8 mouse cellular contexts compared by ENCODE assay signal in the genomic region with DNA sequence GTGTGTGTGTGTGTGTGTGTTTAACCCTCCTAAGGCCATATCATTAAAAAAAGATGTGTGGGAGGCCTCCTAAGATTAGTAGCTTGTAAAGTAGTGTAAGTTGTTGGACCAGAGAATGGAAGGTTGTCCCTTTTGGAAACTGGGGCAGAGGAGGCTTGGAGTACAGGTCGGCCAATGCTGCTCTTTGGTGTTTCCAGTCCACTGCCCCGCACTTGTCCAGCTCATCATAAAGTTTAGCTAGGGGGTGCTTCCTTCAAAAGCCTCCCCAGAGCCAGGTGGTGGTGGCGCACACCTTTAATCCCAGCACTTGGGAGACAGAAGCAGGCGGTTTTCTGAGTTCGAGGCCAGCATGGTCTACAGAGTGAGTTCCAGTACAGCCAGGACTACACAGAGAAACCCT. TPM values are rescaled to one million over a fixed set of nuclear protein-coding genes. Genes with fewer than 3 reads are reported as not detected.
DNase-seq lines count a peak whose midpoint lies in the region; ATAC-seq lines count a peak whose summit lies in the region.

No protein-coding gene starts in this region.

- H3K9me3 ChIP-seq in heart, embryonic 15.5 days (replicated peaks), result no peaks in the 10 kb centered on the region
- H3K9me3 ChIP-seq in forebrain, embryonic 12.5 days, result no peaks in the 10 kb centered on the region
- H3K9me3 ChIP-seq in kidney, embryonic 16.5 days (ENCODE audit: low read length), result peaks cover 4% of the 10 kb centered on the region; the same call in 1 of the 2 replicates
- no peaks in the 10 kb centered on the region for H3K9me3 ChIP-seq in midbrain, embryonic 14.5 days (ENCODE audit: control insufficient read depth, low read length)

- no peaks in the 10 kb centered on the region for H3K36me3 ChIP-seq in heart, embryonic 15.5 days
- no peaks in the 10 kb centered on the region for H3K36me3 ChIP-seq in forebrain, embryonic 12.5 days (replicated peaks)
- no peaks in the 10 kb centered on the region for H3K36me3 ChIP-seq in kidney, embryonic 16.5 days (ENCODE audit: insufficient read depth, low read length)
- H3K36me3 ChIP-seq in midbrain, embryonic 14.5 days (ENCODE audit: control insufficient read depth, insufficient read depth, low read length), result no peaks in the 10 kb centered on the region

- H3K9ac ChIP-seq in heart, embryonic 15.5 days, result peak overlapping the region; percentile 68; the same call in 1 of the 2 replicates
- 0 out of 2 replicates have a peak overlapping the region, but pooled peaks have one; percentile 56 for H3K9ac ChIP-seq in forebrain, embryonic 12.5 days
- no peak overlapping the region for H3K9ac ChIP-seq in kidney, embryonic 16.5 days (replicated peaks; ENCODE audit: low read length)
- H3K9ac ChIP-seq in midbrain, embryonic 14.5 days (replicated peaks; ENCODE audit: low read length), result no peak overlapping the region

- no peaks in the 10 kb centered on the region for H3K27me3 ChIP-seq in heart, embryonic 15.5 days
- H3K27me3 ChIP-seq in forebrain, embryonic 12.5 days, result 0 out of 2 replicates have a peak, but pooled peaks cover 6% of the 10 kb centered on the region
- H3K27me3 ChIP-seq in kidney, embryonic 16.5 days (ENCODE audit: insufficient read depth, low read length), result no peaks in the 10 kb centered on the region
- no peaks in the 10 kb centered on the region for H3K27me3 ChIP-seq in midbrain, embryonic 14.5 days (ENCODE audit: control insufficient read depth, insufficient read depth, low read length)

- peak overlapping the region; percentile 71 for H3K4me3 ChIP-seq in heart, embryonic 15.5 days
- peak overlapping the region; percentile 68 for H3K4me3 ChIP-seq in forebrain, embryonic 12.5 days (replicated peaks)
- H3K4me3 ChIP-seq in kidney, embryonic 16.5 days (ENCODE audit: low read length), result peak overlapping the region; percentile 79
- H3K4me3 ChIP-seq in midbrain, embryonic 14.5 days (replicated peaks; ENCODE audit: low read depth, low read length), result peak overlapping the region; percentile 60; the same call in 1 of the 2 replicates

- WGBS in heart, embryonic 15.5 days, result 83% methylated on average over 5 of the region's 5 CpGs
- 87% methylated on average over 5 of the region's 5 CpGs for WGBS in forebrain, embryonic 12.5 days
- WGBS in kidney, embryonic 16.5 days, result 74% methylated on average over 5 of the region's 5 CpGs
- WGBS in midbrain, embryonic 14.5 days, result 83% methylated on average over 5 of the region's 5 CpGs

- DNase-seq in heart, postnatal 25 days (ENCODE audit: low spot score), result no peak
- no peak for DNase-seq in midbrain, embryonic 14.5 days
- no peak for DNase-seq in ovary, postnatal 14 days (ENCODE audit: low spot score)
- no peak for DNase-seq in spleen, adult 12 weeks (ENCODE audit: low spot score)

- peak overlapping the region; percentile 68 for H3K4me2 ChIP-seq in heart, embryonic 15.5 days
- peak overlapping the region; percentile 61 for H3K4me2 ChIP-seq in forebrain, embryonic 12.5 days
- peak overlapping the region; percentile 65 for H3K4me2 ChIP-seq in kidney, embryonic 16.5 days (replicated peaks; ENCODE audit: low read depth, low read length)
- H3K4me2 ChIP-seq in midbrain, embryonic 14.5 days (ENCODE audit: low read length), result peak overlapping the region; percentile 71

- intact Hi-C loops in heart, postnatal 25 days (cut with DNase I), result no loop called here

- ATAC-seq in heart, embryonic 15.5 days (replicated peaks; ENCODE audit: insufficient number of reproducible peaks, insufficient read depth, low FRiP score, low read depth), result no peak
- ATAC-seq in forebrain, embryonic 12.5 days (ENCODE audit: low FRiP score), result no peak
- ATAC-seq in kidney, embryonic 16.5 days (ENCODE audit: low FRiP score, low TSS enrichment), result no peak
- ATAC-seq in midbrain, embryonic 14.5 days (ENCODE audit: low FRiP score, low TSS enrichment), result no peak
- no peak for ATAC-seq in CD4-positive, CD25-positive, alpha-beta regulatory T cell, adult 4 months

- H3K4me1 ChIP-seq in heart, embryonic 15.5 days (replicated peaks), result peaks cover 32% of the 10 kb centered on the region
- H3K4me1 ChIP-seq in forebrain, embryonic 12.5 days, result peaks cover 29% of the 10 kb centered on the region
- peaks cover 25% of the 10 kb centered on the region for H3K4me1 ChIP-seq in kidney, embryonic 16.5 days (ENCODE audit: insufficient read depth, low read length)
- peaks cover 7% of the 10 kb centered on the region; the same call in 1 of the 2 replicates for H3K4me1 ChIP-seq in midbrain, embryonic 14.5 days (ENCODE audit: control insufficient read depth, insufficient read depth, low read length)

- peak overlapping the region; percentile 86 for H3K27ac ChIP-seq in heart, embryonic 15.5 days
- H3K27ac ChIP-seq in forebrain, embryonic 12.5 days, result peak overlapping the region; percentile 78; the same call in 1 of the 2 replicates
- H3K27ac ChIP-seq in kidney, embryonic 16.5 days (ENCODE audit: low read length), result peak overlapping the region; percentile 91
- H3K27ac ChIP-seq in midbrain, embryonic 14.5 days (replicated peaks; ENCODE audit: low read depth, low read length), result no peak overlapping the region; the same call in 1 of the 2 replicates

RNA-seq across cellular contexts. Expression of a gene that starts 0.8 kb away (rescaled TPM):
- polyA plus RNA-seq in heart, embryonic 15.5 days (2015; fragmentation: Nextera tagmentation; extraction: Ambion mirVana), result 0.64 and 0.86 TPM in 2 replicates
- total RNA-seq in heart, postnatal 25 days (2021), result not detected
- 0.23 and 0.33 TPM in 2 replicates for polyA plus RNA-seq in forebrain, embryonic 12.5 days (2016; fragmentation: Nextera tagmentation; extraction: Ambion mirVana)
- 0.23 and 0.39 TPM in 2 replicates for polyA plus RNA-seq in kidney, embryonic 16.5 days (2015; fragmentation: Nextera tagmentation; extraction: Ambion mirVana)
- 0.54 and 0.73 TPM in 2 replicates for polyA plus RNA-seq in midbrain, embryonic 14.5 days (2014; fragmentation: Nextera tagmentation; extraction: Ambion mirVana)
- not detected for polyA plus RNA-seq in CD4-positive, CD25-positive, alpha-beta regulatory T cell, adult 4 months (2017; shearing (Covaris generic))

RNA-seq across cellular contexts. Expression of a gene that starts 1.0 kb away (rescaled TPM):
- polyA plus RNA-seq in heart, embryonic 15.5 days (2015; fragmentation: Nextera tagmentation; extraction: Ambion mirVana), result 31.1 and 34.5 TPM in 2 replicates
- 10 to 100 TPM; 23.8 to 30.3 TPM for total RNA-seq in heart, postnatal 25 days (2021)
- 7.8 and 8.4 TPM in 2 replicates for polyA plus RNA-seq in forebrain, embryonic 12.5 days (2016; fragmentation: Nextera tagmentation; extraction: Ambion mirVana)
- 16.5 and 19.9 TPM in 2 replicates for polyA plus RNA-seq in kidney, embryonic 16.5 days (2015; fragmentation: Nextera tagmentation; extraction: Ambion mirVana)
- 9.1 and 12.2 TPM in 2 replicates for polyA plus RNA-seq in midbrain, embryonic 14.5 days (2014; fragmentation: Nextera tagmentation; extraction: Ambion mirVana)
- under 1 TPM; 0.55 to 0.75 TPM for polyA plus RNA-seq in CD4-positive, CD25-positive, alpha-beta regulatory T cell, adult 4 months (2017; shearing (Covaris generic))

Comparison
In these comparisons a context has a peak if more than half of its experiments do, and no peak if none do; other contexts are left out.
1. H3K9ac ChIP-seq: peak in heart, embryonic 15.5 days (single experiment) and forebrain, embryonic 12.5 days (single experiment); none in kidney, embryonic 16.5 days (single experiment) and midbrain, embryonic 14.5 days (single experiment).
2. Peak in every context shown above with its lines, with median percentiles within 50 percentile points of each other: H3K4me2 ChIP-seq and H3K4me3 ChIP-seq.